Mouse (Mus musculus): Measurements from ENCODE around the gene Gm2075.
"Not testable (repeated sequence)": the region's sequence is repeated elsewhere in the genome, so short reads cannot be mapped to it uniquely, and the experiment has no call there.

The Gm2075 gene

GRCm38 (mm10) chr12:88011548-88011947 lies at the start of gene Gm2075:
Gm2075 (plus strand) TSS chr12:88011848.
- not testable (repeated sequence) for DNase-seq (ENCODE audit: extremely low read depth, insufficient read length, low spot score)

- not testable (repeated sequence) for DNase-seq (ENCODE audit: extremely low read depth, insufficient read length, low spot score)
Measured at GRCm38 (mm10) chr12:87984000-87984399, 27.6 kb upstream of the Gm2075 start.

GRCm38 (mm10) chr12:88004118-88004517 lies 7.5 kb upstream of the Gm2075 start:
- not testable (repeated sequence) for DNase-seq (ENCODE audit: extremely low read depth, insufficient read length, low spot score)

GRCm38 (mm10) chr12:88018671-88019070 lies 7.0 kb downstream of the Gm2075 start, which contains the start of gene Gm6803:
Gm6803 (minus strand) TSS chr12:88018771.
- not testable (repeated sequence) for DNase-seq (ENCODE audit: extremely low read depth, insufficient read length, low spot score)

GRCm38 (mm10) chr12:88026704-88027103 lies 15.1 kb downstream of the Gm2075 start, which contains the start of gene Gm2056:
Gm2056 (plus strand) TSS chr12:88027004.
- DNase-seq (ENCODE audit: extremely low read depth, insufficient read length, low spot score), result not testable (repeated sequence)

GRCm38 (mm10) chr12:88032250-88032649 lies 20.6 kb downstream of the Gm2075 start:
- DNase-seq (ENCODE audit: extremely low read depth, insufficient read length, low spot score), result not testable (repeated sequence)

GRCm38 (mm10) chr12:88039062-88039461 lies 27.4 kb downstream of the Gm2075 start:
- DNase-seq (ENCODE audit: extremely low read depth, insufficient read length, low spot score), result not testable (repeated sequence)

GRCm38 (mm10) chr12:88039703-88040102 lies 28.1 kb downstream of the Gm2075 start:
- not testable (repeated sequence) for DNase-seq (ENCODE audit: extremely low read depth, insufficient read length, low spot score)

GRCm38 (mm10) chr12:88045226-88045625 lies 33.6 kb downstream of the Gm2075 start:
- DNase-seq (ENCODE audit: extremely low read depth, insufficient read length, low spot score), result not testable (repeated sequence)
